Mouse (Mus musculus) bone marrow, adult 2 months (tissue): ENCODE measurements around the gene Slc26a8.

Experiments
- CTCF ChIP-seq: fragments of 200-500 bp; IDR thresholded peaks from 2 replicates; pipeline ENCODE4 v1.5.1; 2011; ENCODE audit warnings: low read length, control low read depth; ENCODE audit not compliant: control insufficient read depth, insufficient read depth
- POLR2A ChIP-seq: fragments of 200-500 bp; IDR thresholded peaks from 2 replicates; pipeline ENCODE4 v1.6.1; 2011; ENCODE audit warnings: low read depth, mild to moderate bottlenecking, control low read depth, low read length, borderline replicate concordance; ENCODE audit not compliant: control insufficient read depth

GRCm38 (mm10) chr17:28588591-28588990 lies 101.4 kb downstream of the Slc26a8 start:
- TF ChIP-seq CTCF (no peak), POLR2A (no peak)
